Mouse (Mus musculus) embryonic facial prominence, embryonic 10.5 days (tissue): ENCODE measurements around the gene Naa25. TPM values are rescaled to one million over a fixed set of nuclear protein-coding genes. Genes with fewer than 3 reads are reported as not detected.

ENCODE experiments used
- DNase-seq: peaks from one replicate; pipeline ENCODE4 v3.0.0-alpha.2; 2017; ENCODE audit warnings: low spot score
- H3K27ac ChIP-seq: fragments of 300-500 bp; sonication (generic); replicated peaks from 2 replicates; pipeline ENCODE4 v1.5.1; 2016; ENCODE audit warnings: mild to moderate bottlenecking
- H3K27me3 ChIP-seq: fragments of 300-500 bp; sonication (generic); replicated peaks from 2 replicates; pipeline ENCODE4 v1.6.1; 2016; ENCODE audit warnings: low read depth, mild to moderate bottlenecking; ENCODE audit not compliant: poor library complexity, severe bottlenecking
- H3K36me3 ChIP-seq: fragments of 300-500 bp; sonication (generic); replicated peaks from 2 replicates; pipeline ENCODE4 v1.6.1; 2016; ENCODE audit warnings: mild to moderate bottlenecking, moderate library complexity
- H3K4me1 ChIP-seq: fragments of 300-500 bp; sonication (generic); 2 replicates; pipeline ENCODE4 v1.6.1; 2016
- H3K4me3 ChIP-seq: fragments of 300-500 bp; sonication (generic); 2 replicates; pipeline ENCODE4 v1.5.1; 2016; ENCODE audit warnings: mild to moderate bottlenecking, moderate library complexity
- H3K9me3 ChIP-seq: fragments of 300-500 bp; sonication (generic); 2 replicates; pipeline ENCODE4 v1.6.1; 2016; ENCODE audit warnings: mild to moderate bottlenecking
- WGBS: fragments of 180-500 bp; shearing (Covaris S2); methylation state at CpG from one replicate; pipeline ENCODE4 v1.1.7; 2016; 5-methylcytosine and 5-hydroxymethylcytosine counted together
- polyA plus RNA-seq: library from polyadenylated mRNA; unstranded; fragments of >200 nt; fragmentation: Nextera tagmentation; extraction: Ambion mirVana; gene quantifications from 2 replicates; pipeline ENCODE4 v1.2.1, GENCODE M21; 2016

Naa25 gene
- polyA plus RNA-seq, 1 experiment from 2014 or later, result 49.4 TPM

GRCm38 (mm10) chr5:121461339-121462170, 63.8 kb downstream of the Naa25 start:
- 48% methylated on average over 4 of the region's 4 CpGs for WGBS

GRCm38 (mm10) chr5:121462171-121462502, 64.4 kb downstream of the Naa25 start:
- 45% methylated on average over 1 of the region's 1 CpGs for WGBS
- H3K4me3 ChIP-seq, result no peak overlapping the region
- no peak overlapping the region for H3K27ac ChIP-seq
- no peaks in the 10 kb centered on the region for H3K36me3 ChIP-seq
- H3K4me1 ChIP-seq, result peaks cover 8% of the 10 kb centered on the region
- no peaks in the 10 kb centered on the region for H3K27me3 ChIP-seq
- no peak for DNase-seq
- H3K9me3 ChIP-seq, result no peaks in the 10 kb centered on the region

More at GRCm38 (mm10) chr5:121461339-121462170, 63.8 kb downstream of the Naa25 start:
- no peaks in the 10 kb centered on the region for H3K27me3 ChIP-seq
- peaks cover 8% of the 10 kb centered on the region for H3K4me1 ChIP-seq
- no peak for DNase-seq
- H3K27ac ChIP-seq, result no peak overlapping the region
- no peaks in the 10 kb centered on the region for H3K9me3 ChIP-seq
- no peaks in the 10 kb centered on the region for H3K36me3 ChIP-seq
- no peak overlapping the region for H3K4me3 ChIP-seq

- H3K27ac ChIP-seq, result no peak overlapping the region
- DNase-seq, result no peak
- no peaks in the 10 kb centered on the region for H3K27me3 ChIP-seq
- no peaks in the 10 kb centered on the region for H3K36me3 ChIP-seq
- 45% methylated on average over 5 of the region's 5 CpGs for WGBS
- no peak overlapping the region for H3K4me3 ChIP-seq
- H3K4me1 ChIP-seq, result peaks cover 8% of the 10 kb centered on the region
- no peaks in the 10 kb centered on the region for H3K9me3 ChIP-seq
These were observed 65.2 kb downstream of the Naa25 start for GRCm38 (mm10) chr5:121462967-121463366.

GRCm38 (mm10) chr5:121463601-121464250, 66.0 kb downstream of the Naa25 start:
- 76% methylated on average over 5 of the region's 5 CpGs for WGBS
- Histone ChIP-seq H3K27ac (no peak overlapping the region), H3K4me3 (no peak overlapping the region), H3K4me1 (peaks cover 8% of the 10 kb centered on the region), H3K27me3 (no peaks in the 10 kb centered on the region), H3K36me3 (no peaks in the 10 kb centered on the region), H3K9me3 (no peaks in the 10 kb centered on the region)
- DNase-seq, result no peak

- DNase-seq, result no peak
- Histone ChIP-seq H3K4me1 (no peaks in the 10 kb centered on the region), H3K27me3 (no peaks in the 10 kb centered on the region), H3K9me3 (no peaks in the 10 kb centered on the region), H3K4me3 (no peak overlapping the region), H3K36me3 (no peaks in the 10 kb centered on the region), H3K27ac (no peak overlapping the region)
- 50% methylated on average over 3 of the region's 3 CpGs for WGBS
These were observed 71.8 kb downstream of the Naa25 start for GRCm38 (mm10) chr5:121469566-121469965.

- Histone ChIP-seq H3K36me3 (no peaks in the 10 kb centered on the region), H3K4me1 (no peaks in the 10 kb centered on the region), H3K27me3 (no peaks in the 10 kb centered on the region), H3K27ac (no peak overlapping the region), H3K4me3 (no peak overlapping the region), H3K9me3 (no peaks in the 10 kb centered on the region)
- WGBS, result 91% methylated on average over 2 of the region's 2 CpGs
- DNase-seq, result no peak
These were observed 74.7 kb downstream of the Naa25 start for GRCm38 (mm10) chr5:121472411-121472810.

GRCm38 (mm10) chr5:121474610-121475009, 76.9 kb downstream of the Naa25 start:
- WGBS, result 74% methylated on average over 7 of the region's 7 CpGs
- Histone ChIP-seq H3K4me1 (no peaks in the 10 kb centered on the region), H3K27ac (no peak overlapping the region), H3K36me3 (no peaks in the 10 kb centered on the region), H3K9me3 (no peaks in the 10 kb centered on the region), H3K4me3 (no peak overlapping the region), H3K27me3 (no peaks in the 10 kb centered on the region)
- no peak for DNase-seq

- Histone ChIP-seq H3K4me1 (no peaks in the 10 kb centered on the region), H3K9me3 (no peaks in the 10 kb centered on the region), H3K36me3 (no peaks in the 10 kb centered on the region), H3K27ac (no peak overlapping the region), H3K4me3 (no peak overlapping the region), H3K27me3 (no peaks in the 10 kb centered on the region)
- no peak for DNase-seq
- WGBS, result 85% methylated on average over 1 of the region's 1 CpGs
These were observed 78.3 kb downstream of the Naa25 start for GRCm38 (mm10) chr5:121476040-121476439.

- Histone ChIP-seq H3K27ac (no peak overlapping the region), H3K4me3 (no peak overlapping the region), H3K36me3 (no peaks in the 10 kb centered on the region), H3K9me3 (no peaks in the 10 kb centered on the region), H3K4me1 (no peaks in the 10 kb centered on the region), H3K27me3 (no peaks in the 10 kb centered on the region)
- 46% methylated on average over 3 of the region's 3 CpGs for WGBS
- no peak for DNase-seq
These were observed 79.9 kb downstream of the Naa25 start for GRCm38 (mm10) chr5:121477680-121478079.

- H3K27ac ChIP-seq, result no peak overlapping the region
- no peak overlapping the region for H3K4me3 ChIP-seq
- 79% methylated on average over 5 of the region's 5 CpGs for WGBS
- no peak for DNase-seq
- no peaks in the 10 kb centered on the region for H3K4me1 ChIP-seq
- H3K9me3 ChIP-seq, result no peaks in the 10 kb centered on the region
- no peaks in the 10 kb centered on the region for H3K36me3 ChIP-seq
- no peaks in the 10 kb centered on the region for H3K27me3 ChIP-seq
These were observed 87.1 kb downstream of the Naa25 start for GRCm38 (mm10) chr5:121484801-121485200.

- no peak for DNase-seq
- H3K36me3 ChIP-seq, result no peaks in the 10 kb centered on the region
- WGBS, result 80% methylated on average over 8 of the region's 8 CpGs
- no peak overlapping the region for H3K4me3 ChIP-seq
- H3K27ac ChIP-seq, result no peak overlapping the region
- H3K4me1 ChIP-seq, result peaks cover 6% of the 10 kb centered on the region
- no peaks in the 10 kb centered on the region for H3K9me3 ChIP-seq
- H3K27me3 ChIP-seq, result no peaks in the 10 kb centered on the region
These were observed 95.6 kb downstream of the Naa25 start for GRCm38 (mm10) chr5:121493305-121493704.
